Mouse (Mus musculus) intestine, embryonic 16.5 days (tissue): ENCODE measurements around the gene Dpf3. TPM values are rescaled to one million over a fixed set of nuclear protein-coding genes. Genes with fewer than 3 reads are reported as not detected.

Source experiments
- ATAC-seq: fragments of 200-750 bp; cut with Nextera tagmentation; 2 replicates; pipeline ENCODE4 v1.8.0; 2017; ENCODE audit warnings: moderate TSS enrichment, moderate library complexity
- H3K27ac ChIP-seq: fragments of 300-500 bp; sonication (generic); 2 replicates; pipeline ENCODE4 v1.5.1; 2014; ENCODE audit warnings: mild to moderate bottlenecking, low read length
- H3K27me3 ChIP-seq: fragments of 300-500 bp; sonication (generic); replicated peaks from 2 replicates; pipeline ENCODE4 v1.6.1; 2014; ENCODE audit warnings: low read length, control low read depth, mixed read lengths; ENCODE audit not compliant: control insufficient read depth, insufficient read depth
- H3K36me3 ChIP-seq: fragments of 300-500 bp; sonication (generic); 2 replicates; pipeline ENCODE4 v1.6.1; 2014; ENCODE audit warnings: low read length, control low read depth; ENCODE audit not compliant: control insufficient read depth, insufficient read depth
- H3K4me1 ChIP-seq: fragments of 300-500 bp; sonication (generic); 2 replicates; pipeline ENCODE4 v1.6.1; 2014; ENCODE audit warnings: low read length, control low read depth, mixed read lengths; ENCODE audit not compliant: control insufficient read depth, insufficient read depth
- H3K4me2 ChIP-seq: fragments of 300-500 bp; sonication (generic); 2 replicates; pipeline ENCODE4 v1.6.1; 2014; ENCODE audit warnings: low read depth, low read length, control low read depth
- H3K4me3 ChIP-seq: fragments of 300-500 bp; sonication (generic); 2 replicates; pipeline ENCODE4 v1.5.1; 2014; ENCODE audit warnings: mild to moderate bottlenecking, low read length
- H3K9ac ChIP-seq: fragments of 300-500 bp; sonication (generic); 2 replicates; pipeline ENCODE4 v1.6.1; 2014; ENCODE audit warnings: low read depth, low read length
- H3K9me3 ChIP-seq: fragments of 300-500 bp; sonication (generic); 2 replicates; pipeline ENCODE4 v1.6.1; 2016; ENCODE audit warnings: low read length, control low read depth; ENCODE audit not compliant: control insufficient read depth
- WGBS: fragments of 180-500 bp; shearing (Covaris S2); extraction: QIAGEN DNeasy Blood & Tissue Kit; methylation state at CpG from one replicate; pipeline ENCODE4 v1.1.7; 2014; 5-methylcytosine and 5-hydroxymethylcytosine counted together
- polyA plus RNA-seq: library from polyadenylated mRNA; unstranded; fragments of >200 nt; fragmentation: Nextera tagmentation; extraction: Ambion mirVana; gene quantifications from 2 replicates; pipeline ENCODE4 v1.2.1, GENCODE M21; 2015

Gene Dpf3
- polyA plus RNA-seq, 1 experiment from 2014 or later, result 7.4 TPM

DNA sequence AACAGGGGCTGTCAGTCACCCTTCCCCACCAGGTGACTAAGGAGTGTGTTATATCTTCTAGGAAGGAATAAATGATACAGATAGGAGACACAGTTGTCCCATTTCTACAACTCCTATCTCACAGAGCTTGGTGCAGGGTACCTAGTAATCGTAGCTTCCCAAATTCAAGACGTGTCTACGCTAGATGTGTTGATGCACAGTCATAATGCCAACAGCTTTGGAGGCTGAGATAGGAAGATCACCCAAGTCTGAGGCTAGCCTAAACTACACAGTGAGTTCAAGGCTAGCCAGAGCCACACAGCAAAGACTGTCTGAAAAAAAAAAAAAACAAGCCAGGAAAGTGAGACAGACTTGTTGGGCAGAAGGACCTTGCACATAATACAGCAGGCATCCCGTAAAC is 54.1 kb downstream of the Dpf3 start:
- no peak overlapping the region for H3K4me2 ChIP-seq
- H3K4me1 ChIP-seq, result no peaks in the 10 kb centered on the region
- H3K9ac ChIP-seq, result no peak overlapping the region
- no peak for ATAC-seq
- no peaks in the 10 kb centered on the region for H3K9me3 ChIP-seq
- no peaks in the 10 kb centered on the region for H3K36me3 ChIP-seq
- WGBS, result 96% methylated on average over 4 of the region's 4 CpGs
- H3K27me3 ChIP-seq, result no peaks in the 10 kb centered on the region
- H3K27ac ChIP-seq, result no peak overlapping the region
- H3K4me3 ChIP-seq, result no peak overlapping the region

DNA sequence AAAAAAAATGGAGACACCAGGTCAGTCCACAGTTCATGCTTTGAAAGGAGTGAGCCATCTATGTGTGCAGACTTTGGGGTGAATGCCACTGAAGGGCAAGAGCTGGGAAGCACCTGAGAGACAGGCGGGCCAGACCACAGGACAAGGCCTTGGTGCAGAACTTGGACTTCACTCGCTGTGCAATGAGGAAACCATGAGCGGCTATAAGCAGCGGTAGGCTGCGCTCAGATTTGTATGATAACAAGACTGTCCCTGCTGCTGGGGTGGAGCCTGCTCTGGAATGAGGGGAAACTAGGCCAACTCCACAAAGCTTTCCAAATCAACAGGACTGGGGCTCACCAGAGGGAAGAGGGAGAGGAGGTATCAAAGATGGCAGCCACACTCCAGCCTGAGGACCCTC is 57.3 kb downstream of the Dpf3 start:
- Histone ChIP-seq H3K4me2 (no peak overlapping the region), H3K4me1 (0 out of 2 replicates have a peak, but pooled peaks cover 6% of the 10 kb centered on the region), H3K4me3 (no peak overlapping the region), H3K27ac (no peak overlapping the region), H3K36me3 (no peaks in the 10 kb centered on the region), H3K9me3 (no peaks in the 10 kb centered on the region), H3K9ac (no peak overlapping the region), H3K27me3 (no peaks in the 10 kb centered on the region)
- 80% methylated on average over 5 of the region's 5 CpGs for WGBS
- peak; percentile 85 for ATAC-seq

DNA sequence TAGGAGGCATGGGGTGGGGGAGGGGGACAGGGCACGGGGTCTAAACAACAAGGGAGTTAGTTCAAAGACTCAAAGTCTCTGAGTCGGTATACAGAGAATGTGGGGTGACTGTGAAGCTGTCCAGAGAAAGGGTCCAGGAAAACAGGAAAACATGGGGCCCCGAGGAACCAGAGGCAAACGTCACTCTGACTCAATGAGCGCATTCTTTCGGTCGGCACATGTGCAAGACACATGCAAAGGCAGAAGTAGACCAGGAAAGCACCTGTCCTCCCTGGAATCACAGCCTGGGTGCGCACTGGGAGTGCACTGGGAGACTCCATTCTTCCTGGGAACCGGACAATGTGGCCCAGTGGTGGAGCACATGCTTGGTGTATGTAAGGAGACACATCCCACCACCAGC is 59.5 kb downstream of the Dpf3 start:
- Histone ChIP-seq H3K36me3 (no peaks in the 10 kb centered on the region), H3K4me2 (no peak overlapping the region), H3K27ac (no peak overlapping the region), H3K9ac (no peak overlapping the region), H3K27me3 (no peaks in the 10 kb centered on the region), H3K4me3 (no peak overlapping the region), H3K9me3 (no peaks in the 10 kb centered on the region), H3K4me1 (peaks cover 12% of the 10 kb centered on the region; the same call in 1 of the 2 replicates)
- ATAC-seq, result no peak
- 36% methylated on average over 9 of the region's 9 CpGs for WGBS

DNA sequence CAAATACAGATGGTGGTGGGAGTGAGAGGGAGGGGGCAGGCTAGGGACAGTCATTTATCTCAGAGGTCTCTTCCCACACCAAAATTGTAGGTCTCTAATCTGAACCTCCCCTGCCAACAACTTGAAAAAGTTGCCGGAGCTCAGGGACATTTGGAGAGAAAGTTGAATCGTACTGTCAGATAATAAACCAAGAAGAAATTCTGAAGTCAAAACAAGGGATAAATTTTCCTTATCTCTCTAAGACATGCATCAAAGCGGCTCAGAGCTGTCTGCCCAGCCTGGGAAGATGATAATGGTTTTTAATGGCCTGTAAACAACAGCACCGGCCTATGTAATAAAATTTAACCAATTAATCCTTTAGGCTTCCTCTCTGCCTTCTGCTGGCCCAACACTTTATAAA is 59.9 kb downstream of the Dpf3 start:
- Histone ChIP-seq H3K9ac (no peak overlapping the region), H3K27ac (no peak overlapping the region), H3K4me2 (no peak overlapping the region), H3K4me3 (no peak overlapping the region), H3K27me3 (no peaks in the 10 kb centered on the region), H3K36me3 (no peaks in the 10 kb centered on the region), H3K9me3 (no peaks in the 10 kb centered on the region), H3K4me1 (peaks cover 12% of the 10 kb centered on the region; the same call in 1 of the 2 replicates)
- ATAC-seq, result no peak
- 29% methylated on average over 4 of the region's 4 CpGs for WGBS

DNA sequence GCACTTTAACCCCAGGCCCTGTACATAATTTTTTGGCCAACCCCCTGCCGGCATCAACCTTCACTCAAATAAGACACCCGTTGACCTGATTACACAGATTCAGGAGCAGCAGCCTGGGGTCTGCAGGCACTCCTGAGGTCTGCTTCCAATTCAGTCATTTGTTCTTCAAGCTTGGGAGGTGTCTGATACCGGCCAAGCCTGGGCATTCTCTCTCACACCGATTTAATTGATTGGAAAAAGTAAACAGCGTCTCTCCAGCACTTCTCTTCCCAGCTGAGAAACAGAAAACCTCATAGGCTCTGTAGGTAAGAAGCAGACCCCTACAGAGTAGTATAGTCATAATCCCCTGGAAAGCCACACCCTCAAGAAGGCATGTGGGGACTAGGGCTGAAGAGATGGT is 61.2 kb downstream of the Dpf3 start:
- WGBS, result 60% methylated on average over 5 of the region's 5 CpGs
- H3K27ac ChIP-seq, result no peak overlapping the region
- ATAC-seq, result no peak

DNA sequence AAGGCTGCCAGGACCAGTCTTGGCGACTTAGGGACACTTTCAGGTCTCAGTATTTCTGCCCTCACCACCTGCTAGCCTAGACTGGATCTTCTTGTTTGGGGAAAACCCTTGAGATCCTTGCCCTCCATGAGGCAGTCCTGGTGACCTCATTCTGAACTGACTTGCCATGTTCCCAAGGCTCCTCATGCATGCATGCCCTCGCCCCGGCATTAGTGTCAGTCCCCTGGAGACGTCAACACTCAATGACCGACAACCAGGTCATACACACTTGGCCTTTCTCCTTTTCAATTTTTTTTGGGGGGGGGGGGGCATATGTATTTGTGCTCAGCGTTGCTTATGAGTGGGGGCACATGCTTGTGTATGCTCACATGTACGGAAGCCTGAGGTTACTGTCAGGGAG is 61.8 kb downstream of the Dpf3 start:
- Histone ChIP-seq H3K4me2 (no peak overlapping the region), H3K4me3 (no peak overlapping the region), H3K4me1 (peaks cover 12% of the 10 kb centered on the region; the same call in 1 of the 2 replicates), H3K36me3 (no peaks in the 10 kb centered on the region), H3K9ac (no peak overlapping the region), H3K9me3 (no peaks in the 10 kb centered on the region), H3K27me3 (no peaks in the 10 kb centered on the region), H3K27ac (no peak overlapping the region)
- WGBS, result 76% methylated on average over 7 of the region's 7 CpGs
- ATAC-seq, result no peak

More for the DNA sequence above, 61.2 kb downstream of the Dpf3 start:
- Histone ChIP-seq H3K9me3 (no peaks in the 10 kb centered on the region), H3K4me1 (peaks cover 12% of the 10 kb centered on the region; the same call in 1 of the 2 replicates), H3K9ac (no peak overlapping the region), H3K4me3 (no peak overlapping the region), H3K27me3 (no peaks in the 10 kb centered on the region), H3K36me3 (no peaks in the 10 kb centered on the region), H3K4me2 (no peak overlapping the region)

DNA sequence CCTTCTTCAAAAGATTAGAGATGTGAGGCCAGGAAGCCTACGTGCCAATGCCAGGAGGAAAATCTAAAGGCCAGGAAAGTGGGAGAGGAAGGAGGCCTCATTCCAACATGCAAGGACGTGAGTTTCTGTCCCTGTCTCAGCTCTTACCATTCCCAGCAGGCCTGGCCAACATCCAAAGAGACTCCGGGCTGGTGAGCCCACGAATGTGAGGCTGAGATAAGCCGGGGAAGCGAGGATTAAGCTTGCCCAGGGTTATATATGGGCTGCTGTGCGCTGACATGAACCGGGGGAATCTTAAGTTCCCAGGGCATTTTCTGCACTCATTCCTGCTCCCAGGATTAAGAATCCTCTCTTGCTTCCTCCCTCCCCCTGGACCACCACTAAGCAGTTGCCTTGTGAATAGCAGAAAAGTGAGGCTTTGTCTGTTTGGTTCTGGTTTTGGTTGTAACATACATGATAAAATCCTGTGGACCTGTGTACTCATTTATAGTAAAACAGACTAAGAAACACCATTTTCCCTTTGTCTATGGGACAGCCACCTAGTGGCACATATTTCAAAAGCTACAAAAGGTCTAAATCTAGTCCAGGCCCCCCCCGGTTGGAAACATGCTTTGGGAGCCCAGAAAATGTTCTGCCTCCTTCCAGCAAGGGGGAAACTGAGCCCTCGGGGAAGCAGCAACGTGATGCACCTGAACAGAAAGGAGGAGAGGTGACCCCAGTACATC is 62.6 kb downstream of the Dpf3 start:
- Histone ChIP-seq H3K4me1 (peaks cover 12% of the 10 kb centered on the region; the same call in 1 of the 2 replicates), H3K36me3 (no peaks in the 10 kb centered on the region), H3K9me3 (no peaks in the 10 kb centered on the region), H3K27me3 (no peaks in the 10 kb centered on the region), H3K27ac (peak overlapping the region; percentile 19; the same call in 1 of the 2 replicates), H3K4me2 (no peak overlapping the region), H3K9ac (no peak overlapping the region), H3K4me3 (no peak overlapping the region)
- 58% methylated on average over 11 of the region's 11 CpGs for WGBS
- ATAC-seq, result no peak

DNA sequence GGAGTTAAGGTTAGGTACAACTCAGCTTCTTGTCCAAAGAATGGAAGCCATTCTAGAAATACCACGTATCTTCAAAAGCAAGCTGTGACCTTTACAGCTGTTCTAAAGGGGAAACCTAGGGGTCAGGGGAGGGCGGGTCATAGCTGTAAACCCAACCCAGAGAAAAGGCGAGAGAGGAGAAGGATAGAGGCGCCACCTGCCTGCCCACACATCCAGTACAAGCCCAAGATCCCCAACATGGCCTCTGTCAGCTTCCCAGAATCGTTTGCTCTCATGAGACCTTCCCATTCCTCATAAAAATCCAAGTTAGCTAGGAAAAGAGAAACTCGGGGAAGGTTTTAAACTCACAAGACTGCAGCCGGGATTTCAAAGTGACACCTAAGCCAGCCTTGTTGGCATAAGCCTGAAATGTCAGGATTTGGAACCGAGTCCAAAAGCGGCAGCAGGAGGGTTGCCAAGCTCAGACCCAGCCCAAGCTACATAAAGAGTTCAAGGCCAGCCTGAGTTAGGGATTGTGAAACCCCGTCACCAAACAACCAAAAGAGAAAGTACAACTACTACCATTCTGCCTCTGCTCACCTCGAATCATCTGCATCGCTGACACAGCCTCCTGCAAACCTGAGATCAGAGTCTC is 63.3 kb downstream of the Dpf3 start:
- H3K4me1 ChIP-seq, result peaks cover 12% of the 10 kb centered on the region; the same call in 1 of the 2 replicates
- no peak overlapping the region for H3K9ac ChIP-seq
- no peaks in the 10 kb centered on the region for H3K9me3 ChIP-seq
- H3K36me3 ChIP-seq, result no peaks in the 10 kb centered on the region
- no peaks in the 10 kb centered on the region for H3K27me3 ChIP-seq
- ATAC-seq, result no peak
- no peak overlapping the region for H3K4me3 ChIP-seq
- WGBS, result 77% methylated on average over 12 of the region's 12 CpGs
- no peak overlapping the region for H3K4me2 ChIP-seq
- H3K27ac ChIP-seq, result 0 out of 2 replicates have a peak overlapping the region, but pooled peaks have one; percentile 19

DNA sequence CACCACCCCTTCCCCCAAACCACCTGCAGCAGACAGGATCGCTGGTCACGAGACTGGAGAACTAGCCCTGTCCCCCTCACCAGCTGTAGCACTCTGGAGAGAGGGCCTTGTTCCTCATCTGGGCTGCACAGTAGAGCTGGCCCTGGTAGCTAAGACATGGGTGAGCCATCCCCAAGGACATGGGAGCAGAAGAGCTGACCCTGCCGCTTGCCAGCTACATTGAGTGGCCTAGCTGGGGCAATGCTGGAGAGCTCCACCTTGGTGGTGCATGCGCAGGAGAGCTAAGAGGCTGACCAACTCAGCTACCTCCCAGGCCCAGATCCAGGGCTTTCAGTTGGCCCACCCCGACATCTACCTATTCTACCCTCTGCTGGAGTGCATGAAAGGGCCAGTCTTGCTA is 67.2 kb downstream of the Dpf3 start:
- WGBS, result 96% methylated on average over 5 of the region's 5 CpGs
- Histone ChIP-seq H3K4me1 (peaks cover 6% of the 10 kb centered on the region; the same call in 1 of the 2 replicates), H3K27me3 (no peaks in the 10 kb centered on the region), H3K4me2 (no peak overlapping the region), H3K4me3 (no peak overlapping the region), H3K27ac (no peak overlapping the region), H3K9ac (no peak overlapping the region), H3K9me3 (no peaks in the 10 kb centered on the region), H3K36me3 (no peaks in the 10 kb centered on the region)
- ATAC-seq, result no peak
